Mouse (Mus musculus) MEL (cell line): ENCODE data around the gene Ndc80. TPM values are rescaled to one million over a fixed set of nuclear protein-coding genes. Genes with fewer than 3 reads are reported as not detected.
"Not testable (repeated sequence)": the region's sequence is repeated elsewhere in the genome, so short reads cannot be mapped to it uniquely, and the experiment has no call there.

Experiments
- DNase-seq: peaks from one replicate; pipeline ENCODE4 v3.0.0; 2011; ENCODE audit warnings: low read depth, low spot score
- H3K27ac ChIP-seq: 2 replicates; pipeline ENCODE4 v1.5.1; 2012; ENCODE audit warnings: low read depth, mild to moderate bottlenecking, control low read depth, low read length, moderate library complexity; ENCODE audit not compliant: control insufficient read depth
- H3K27me3 ChIP-seq, 2 experiments: fragments of 150-350 bp in 1 of 2; sonication (generic) in 1 of 2; 2 replicates each; pipeline ENCODE4 v1.6.1; 2012; ENCODE audit warnings: low read length in 2 of 2, mild to moderate bottlenecking in 2 of 2, improper control_type of control experiment in 1 of 2, moderate library complexity in 1 of 2; ENCODE audit not compliant: insufficient read depth in 2 of 2, control insufficient read depth in 1 of 2
- H3K36me3 ChIP-seq, 2 experiments: 2 replicates each; pipeline ENCODE4 v1.6.1; 2012 to 2014; ENCODE audit warnings: low read length in 2 of 2, improper control_type of control experiment in 1 of 2, inconsistent platforms in 1 of 2, mild to moderate bottlenecking in 1 of 2; ENCODE audit not compliant: insufficient read depth in 2 of 2, control insufficient read depth in 1 of 2
- H3K4me1 ChIP-seq, 2 experiments: fragments of 150-350 bp in 1 of 2; sonication (generic) in 1 of 2; 2 replicates each; pipeline ENCODE4 v1.6.1; 2012; ENCODE audit warnings: low read length in 2 of 2, improper control_type of control experiment in 1 of 2, mild to moderate bottlenecking in 1 of 2; ENCODE audit not compliant: insufficient read depth in 2 of 2, control insufficient read depth in 1 of 2
- H3K4me3 ChIP-seq, 2 experiments: fragments of 150-350 bp in 1 of 2; sonication (generic) in 1 of 2; 2 replicates each; pipeline ENCODE4 v1.5.1; 2012; ENCODE audit warnings: low read depth in 2 of 2, low read length in 2 of 2, mild to moderate bottlenecking in 2 of 2, moderate library complexity in 2 of 2, control low read depth in 1 of 2, improper control_type of control experiment in 1 of 2; ENCODE audit not compliant: control insufficient read depth in 1 of 2, insufficient read depth in 1 of 2
- H3K79me2 ChIP-seq: 2 replicates; pipeline ENCODE4 v1.6.1; 2012; ENCODE audit warnings: mild to moderate bottlenecking, low read length, moderate library complexity; ENCODE audit not compliant: control insufficient read depth, poor library complexity, insufficient read depth
- H3K9ac ChIP-seq: 2 replicates; pipeline ENCODE4 v1.6.1; 2012; ENCODE audit warnings: low read depth, mild to moderate bottlenecking, control low read depth, low read length, moderate library complexity; ENCODE audit not compliant: control insufficient read depth, poor library complexity, severe bottlenecking
- H3K9me3 ChIP-seq: fragments of 150-350 bp; sonication (generic); replicated peaks from 2 replicates; pipeline ENCODE4 v1.6.1; 2012; ENCODE audit warnings: mild to moderate bottlenecking, low read length, improper control_type of control experiment, moderate library complexity; ENCODE audit not compliant: insufficient read depth
- BHLHE40 ChIP-seq: IDR thresholded peaks from 2 replicates; pipeline ENCODE4 v1.6.1; 2012; ENCODE audit warnings: low read depth, mild to moderate bottlenecking, inconsistent platforms, low read length, improper control_type of control experiment, borderline replicate concordance
- E2F4 ChIP-seq: IDR thresholded peaks from 2 replicates; pipeline ENCODE4 v1.6.1; 2011; ENCODE audit warnings: low read depth, low read length, improper control_type of control experiment, borderline replicate concordance
- MAFK ChIP-seq: IDR thresholded peaks from 2 replicates; pipeline ENCODE4 v1.6.1; 2011; ENCODE audit warnings: low read depth, mild to moderate bottlenecking, low read length, improper control_type of control experiment, borderline replicate concordance
- MAZ ChIP-seq: IDR thresholded peaks from 2 replicates; pipeline ENCODE4 v1.6.1; 2012; ENCODE audit warnings: low read depth, mild to moderate bottlenecking, inconsistent platforms, low read length, improper control_type of control experiment
- MEF2A ChIP-seq: IDR thresholded peaks from 2 replicates; pipeline ENCODE4 v1.6.1; 2014; ENCODE audit warnings: low read depth, mild to moderate bottlenecking, inconsistent platforms, low read length, improper control_type of control experiment; ENCODE audit not compliant: poor library complexity, insufficient replicate concordance, severe bottlenecking; ENCODE audit errors: extremely low read depth
- POLR2A ChIP-seq, 2 experiments: IDR thresholded peaks; 2 replicates each; pipeline ENCODE4 v1.6.1; 2011 to 2012; ENCODE audit warnings: low read length in 2 of 2, mild to moderate bottlenecking in 2 of 2, control low read depth in 1 of 2, improper control_type of control experiment in 1 of 2, low read depth in 1 of 2, moderate library complexity in 1 of 2; ENCODE audit not compliant: control insufficient read depth in 1 of 2, insufficient read depth in 1 of 2, poor library complexity in 1 of 2
- RCOR1 ChIP-seq: IDR thresholded peaks from 2 replicates; pipeline ENCODE4 v1.6.1; 2012; ENCODE audit warnings: low read depth, mild to moderate bottlenecking, inconsistent platforms, low read length, improper control_type of control experiment
- SIN3A ChIP-seq: IDR thresholded peaks from 2 replicates; pipeline ENCODE4 v1.6.1; 2012; ENCODE audit warnings: low read length, improper control_type of control experiment, inconsistent platforms
- TBP ChIP-seq: IDR thresholded peaks from 2 replicates; pipeline ENCODE4 v1.8.0; 2011; ENCODE audit warnings: low read depth, low read length, improper control_type of control experiment
- UBTF ChIP-seq: IDR thresholded peaks from 2 replicates; pipeline ENCODE4 v1.6.1; 2012; ENCODE audit warnings: low read depth, mild to moderate bottlenecking, inconsistent platforms, low read length, improper control_type of control experiment, moderate library complexity, borderline replicate concordance; ENCODE audit not compliant: insufficient read depth
- USF1 ChIP-seq: IDR thresholded peaks from 2 replicates; pipeline ENCODE4 v1.6.1; 2014; ENCODE audit warnings: low read depth, mild to moderate bottlenecking, inconsistent platforms, low read length, improper control_type of control experiment, moderate library complexity
- USF2 ChIP-seq, 2 experiments: IDR thresholded peaks; 2 replicates each; pipeline ENCODE4 v1.6.1; 2011 to 2012; ENCODE audit warnings: improper control_type of control experiment in 2 of 2, low read length in 2 of 2, borderline replicate concordance in 1 of 2, inconsistent platforms in 1 of 2, low read depth in 1 of 2, mild to moderate bottlenecking in 1 of 2; ENCODE audit not compliant: insufficient read depth in 1 of 2
- ZNF384 ChIP-seq: IDR thresholded peaks from 2 replicates; pipeline ENCODE4 v1.6.1; 2012; ENCODE audit warnings: low read depth, mild to moderate bottlenecking, inconsistent platforms, low read length, improper control_type of control experiment
- polyA plus RNA-seq, 2 experiments: library from polyadenylated mRNA; stranded (reverse) in 1 of 2; unstranded in 1 of 2; fragments of >175 nt in 1 of 2; fragments of >200 nt in 1 of 2; gene quantifications; 2 replicates each; pipeline versions ENCODE4 v1.2.1 to v1.2.4; 2012; ENCODE audit warnings: low replicate concordance in 2 of 2, low read depth in 1 of 2; ENCODE audit not compliant: insufficient read length in 2 of 2, insufficient read depth in 1 of 2, missing spikeins in 1 of 2
- total RNA-seq: library from RNA; depleted of rRNA; stranded (reverse); fragments of 300-350 nt; gene quantifications from 2 replicates; pipeline ENCODE4 v1.2.3, GENCODE M21; 2012; rRNA removed

The Ndc80 gene
- total and polyA plus RNA-seq, 3 experiments, result 26.0 to 28.3 TPM; not detected in 1

DNA sequence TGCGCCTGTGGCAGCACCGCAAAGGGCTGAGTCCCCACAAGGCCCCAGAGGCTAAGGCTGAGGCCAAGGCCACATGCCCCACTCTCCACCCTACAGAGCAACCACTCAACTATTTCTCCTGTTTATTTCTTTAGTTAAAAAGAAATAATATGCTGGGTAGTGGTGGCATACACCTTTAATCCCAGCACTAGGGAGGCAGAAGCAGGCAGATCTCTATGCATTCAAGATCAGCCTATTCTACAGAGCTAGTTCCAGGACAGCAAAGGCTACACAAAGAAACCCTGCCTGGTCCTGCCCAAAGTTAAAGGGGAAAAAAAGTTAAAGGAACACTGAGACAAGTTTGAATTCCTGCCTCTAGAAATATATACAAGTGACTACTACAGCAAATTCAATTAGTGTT lies 66.8 kb downstream of the Ndc80 start, which contains the start of gene Gm4707:
Gene Gm4707 (minus strand): TSS at position 101 of the 400 bp plus-strand sequence.
- Histone ChIP-seq H3K36me3 (peaks cover 0 to 17% of the 10 kb centered on the region in 2 experiments; a peak in 2 of 4 replicates), H3K9ac (no peak within 1 kb of the TSS), H3K27ac (no peak within 1 kb of the TSS), H3K4me3 (no peak within 1 kb of the TSS), H3K9me3 (no peaks in the 10 kb centered on the region), H3K4me1 (no peaks in the 10 kb centered on the region), H3K79me2 (peaks cover 7% of the 10 kb centered on the region), H3K27me3 (no peaks in the 10 kb centered on the region)
- TF ChIP-seq MAZ (no peak), MAFK (no peak), SIN3A (no peak), USF1 (no peak), POLR2A (IDR thresholded peaks at IDR 0.05; ENCODE audit: control insufficient read depth in 1 of 2, insufficient read depth in 1 of 2, low read depth in 1 of 2, low read length in 2 of 2, poor library complexity in 1 of 2) (no peak), RCOR1 (no peak), BHLHE40 (no peak), E2F4 (no peak), MEF2A (no peak), USF2 (IDR thresholded peaks at IDR 0.05; ENCODE audit: borderline replicate concordance in 1 of 2, insufficient read depth in 1 of 2, low read depth in 1 of 2, low read length in 2 of 2) (no peak), UBTF (no peak), TBP (no peak)
- DNase-seq, result no peak

DNA sequence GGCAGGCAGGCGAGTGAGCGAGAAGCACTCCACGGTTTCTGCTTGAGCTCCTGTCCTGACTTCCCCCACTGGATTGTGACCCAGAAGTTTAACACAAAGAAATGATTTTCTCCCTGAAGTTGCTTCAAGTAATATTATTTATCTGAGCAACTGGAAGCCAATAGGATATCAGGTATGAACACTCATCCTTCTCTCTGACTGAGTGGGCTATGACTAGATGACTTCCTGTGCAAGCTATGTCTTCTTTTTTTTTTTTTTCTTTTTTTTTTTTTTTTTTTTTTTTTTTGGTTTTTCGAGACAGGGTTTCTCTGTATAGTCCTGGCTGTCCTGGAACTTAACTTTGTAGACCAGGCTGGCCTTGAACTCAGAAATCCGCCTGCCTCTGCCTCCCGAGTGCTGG lies 69.3 kb downstream of the Ndc80 start:
- H3K9me3 ChIP-seq, H3K4me1 ChIP-seq, DNase-seq, H3K27me3 ChIP-seq, H3K4me3 ChIP-seq, H3K9ac ChIP-seq, H3K27ac ChIP-seq, H3K79me2 ChIP-seq: not testable (repeated sequence)
- peak; percentile 63 for TF ChIP-seq ZNF384
- peaks cover 0 to 17% of the 10 kb centered on the region in 2 experiments; a peak in 2 of 4 replicates for H3K36me3 ChIP-seq

Other genes with a start within 250 kb of the Ndc80 start
- gene Emilin2, start 214.9 kb downstream of the Ndc80 start, total RNA-seq, result 76.6 and 92.6 TPM in 2 replicates
- gene Emilin2, start 214.9 kb downstream of the Ndc80 start, polyA plus RNA-seq, result 10 to 100 TPM; 37.4 to 95.5 TPM
- gene Gm4707, start 66.9 kb downstream of the Ndc80 start, total RNA-seq, result 1.0 and 1.1 TPM in 2 replicates
- under 1 TPM in 1 of 2 experiments, not detected in 1; 0.26 TPM for gene Gm4707, start 66.9 kb downstream of the Ndc80 start, polyA plus RNA-seq
- gene Smchd1, start 51.5 kb downstream of the Ndc80 start, total RNA-seq, result 45.7 and 50.9 TPM in 2 replicates
- gene Smchd1, start 51.5 kb downstream of the Ndc80 start, polyA plus RNA-seq, result 100 to 1,000 TPM in 1 of 2 experiments, 10 to 100 TPM in 1; 43.6 to 164 TPM
- gene Spdya, start 25.2 kb upstream of the Ndc80 start, total RNA-seq, result 0.20 and 0.23 TPM in 2 replicates
- under 1 TPM in 1 of 2 experiments, not detected in 1; 0.46 TPM for gene Spdya, start 25.2 kb upstream of the Ndc80 start, polyA plus RNA-seq
- 243 and 249 TPM in 2 replicates for gene Wdr43, start 89.0 kb upstream of the Ndc80 start, total RNA-seq
- 100 to 1,000 TPM; 175 to 393 TPM for gene Wdr43, start 89.0 kb upstream of the Ndc80 start, polyA plus RNA-seq
- gene Togaram2, start 146.4 kb upstream of the Ndc80 start, total RNA-seq, result not detected in 2 replicates
- not detected for gene Togaram2, start 146.4 kb upstream of the Ndc80 start, polyA plus RNA-seq
- gene Pcare, start 226.0 kb upstream of the Ndc80 start, total RNA-seq, result not detected in 2 replicates
- gene Pcare, start 226.0 kb upstream of the Ndc80 start, polyA plus RNA-seq, result not detected
- not detected in 2 replicates for gene Clip4, start 241.6 kb upstream of the Ndc80 start, total RNA-seq
- not detected for gene Clip4, start 241.6 kb upstream of the Ndc80 start, polyA plus RNA-seq